Mouse (Mus musculus) MN1 (cell line): ENCODE measurements around the gene Dnajc7.
"Not testable (repeated sequence)": the region's sequence is repeated elsewhere in the genome, so short reads cannot be mapped to it uniquely, and the experiment has no call there.

Source experiments
- DNase-seq: peaks from one replicate; pipeline ENCODE4 v3.0.0-alpha.2; 2016; ENCODE audit warnings: low spot score

Gene Dnajc7

DNA sequence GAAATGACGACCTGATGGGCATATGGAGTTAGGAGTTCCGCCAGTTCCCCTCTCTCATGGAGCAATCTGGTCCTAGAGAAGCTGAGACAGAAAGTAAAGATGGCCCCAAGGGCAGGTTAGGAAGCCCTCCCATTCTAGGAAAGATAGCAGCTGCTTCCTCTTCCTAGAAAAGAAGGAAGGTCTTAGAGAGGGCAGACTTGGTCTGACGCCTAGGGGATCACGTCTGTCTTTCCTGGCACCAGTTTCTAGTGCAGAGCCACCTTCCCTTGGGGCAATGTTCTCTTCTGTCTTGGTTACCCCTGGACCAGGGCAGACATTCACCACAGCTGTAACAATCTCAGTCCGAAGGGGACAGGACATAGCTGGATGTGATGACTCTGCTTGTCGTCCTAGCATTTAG lies 71.8 kb downstream of the Dnajc7 start:
- no peak for DNase-seq

DNA sequence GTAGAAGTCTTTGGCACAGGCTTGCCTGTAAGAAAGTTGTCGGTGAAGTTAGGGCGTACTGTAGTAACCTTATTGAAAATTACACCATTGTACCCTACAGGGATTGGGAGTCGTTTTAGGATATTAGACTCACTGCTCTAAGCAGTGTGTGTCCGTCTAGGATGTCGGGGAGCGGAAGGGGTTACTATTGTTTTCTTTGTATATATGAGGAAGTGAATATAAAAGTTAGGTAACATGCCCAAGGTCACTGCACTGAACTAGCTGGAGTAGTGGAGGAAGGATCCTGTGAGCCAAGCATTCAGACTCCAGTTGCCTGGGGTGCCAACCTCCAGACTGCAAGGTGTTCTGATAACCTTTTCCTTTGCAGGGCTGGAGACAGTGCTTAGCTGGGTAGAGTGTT lies 73.0 kb downstream of the Dnajc7 start:
- no peak for DNase-seq

DNA sequence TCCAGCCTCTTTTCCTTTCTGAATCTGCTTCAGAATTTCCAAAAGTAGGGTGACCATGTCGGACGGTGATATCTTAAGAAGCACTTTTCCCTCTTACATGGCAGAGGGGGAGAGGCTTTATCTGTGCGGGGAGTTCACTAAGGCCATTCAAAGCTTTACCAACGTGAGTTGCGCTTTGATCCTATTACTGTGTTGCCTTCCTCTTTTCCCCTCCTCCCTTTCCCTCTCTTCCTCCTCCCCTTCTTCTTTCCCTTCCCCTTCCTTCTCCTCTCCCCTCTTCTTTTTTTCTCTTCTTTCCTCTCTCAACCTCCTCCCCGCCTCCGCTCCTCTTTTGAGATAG lies 74.3 kb downstream of the Dnajc7 start:
- DNase-seq = no peak

DNA sequence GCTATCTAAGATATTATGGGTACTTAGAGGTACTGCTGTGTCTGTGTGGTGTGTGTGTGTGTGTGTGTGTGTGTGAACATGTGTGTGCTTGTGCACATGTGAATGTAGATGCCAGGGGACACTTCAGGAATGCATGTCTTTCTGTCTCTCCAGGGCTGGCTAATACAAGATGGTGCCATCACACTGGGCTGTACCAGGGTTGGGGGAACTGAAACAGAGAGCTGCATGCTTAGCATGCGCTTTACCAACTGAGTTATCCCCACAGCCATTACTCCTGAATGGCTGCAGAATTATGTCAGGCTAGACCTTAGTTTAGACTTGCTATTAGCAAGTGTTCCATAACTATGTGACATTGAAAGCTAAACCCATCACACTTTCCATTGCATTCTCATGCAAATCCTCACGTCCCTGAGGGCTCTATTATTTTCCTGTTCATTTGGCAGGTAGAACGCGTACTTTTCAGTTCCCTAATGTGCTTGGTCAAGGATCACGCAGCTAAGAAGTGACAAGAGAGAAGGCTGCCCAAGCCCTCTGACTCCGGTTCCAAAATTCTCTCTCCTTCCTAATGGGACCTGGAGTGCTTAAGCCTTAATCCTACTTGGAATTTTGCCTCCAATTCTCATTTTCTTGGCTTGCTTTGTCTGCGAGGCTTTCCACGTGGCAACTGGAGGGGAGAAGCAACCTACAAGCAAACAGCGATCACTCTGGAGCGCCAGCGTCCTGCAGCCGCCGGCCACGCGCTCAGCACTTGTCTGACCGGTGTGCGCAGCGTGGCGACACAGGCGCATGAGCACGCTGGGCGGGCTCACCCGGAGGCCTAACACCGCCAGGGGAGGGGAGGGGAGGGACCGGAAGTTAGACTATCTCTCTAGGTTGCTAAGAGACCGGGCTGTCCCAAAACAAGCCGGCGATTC lies 74.9 kb downstream of the Dnajc7 start, which contains the start of gene Ttc25:
Ttc25 (plus strand) TSS at position 776 of the 914 bp plus-strand sequence.
- DNase-seq = peak; percentile 95

DNA sequence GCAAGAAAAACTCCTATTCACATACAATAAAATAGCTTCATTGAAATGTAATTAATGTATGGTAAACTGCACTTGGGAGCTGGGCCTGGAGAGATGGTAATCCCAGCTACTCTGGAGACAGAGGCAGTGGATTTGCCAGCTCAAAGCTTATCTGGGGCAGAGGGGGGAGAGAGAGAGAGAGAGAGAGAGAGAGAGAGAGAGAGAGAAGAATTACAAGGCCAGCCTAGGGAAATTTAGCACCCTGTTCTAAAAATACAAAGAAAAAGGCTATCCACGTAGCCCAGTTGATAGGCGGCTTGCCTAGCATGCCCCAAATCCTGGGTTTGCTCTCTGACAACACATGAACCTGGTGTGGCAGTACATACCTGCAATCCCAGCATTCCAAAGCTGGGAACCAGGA lies 78.4 kb downstream of the Dnajc7 start:
- DNase-seq = no peak

DNA sequence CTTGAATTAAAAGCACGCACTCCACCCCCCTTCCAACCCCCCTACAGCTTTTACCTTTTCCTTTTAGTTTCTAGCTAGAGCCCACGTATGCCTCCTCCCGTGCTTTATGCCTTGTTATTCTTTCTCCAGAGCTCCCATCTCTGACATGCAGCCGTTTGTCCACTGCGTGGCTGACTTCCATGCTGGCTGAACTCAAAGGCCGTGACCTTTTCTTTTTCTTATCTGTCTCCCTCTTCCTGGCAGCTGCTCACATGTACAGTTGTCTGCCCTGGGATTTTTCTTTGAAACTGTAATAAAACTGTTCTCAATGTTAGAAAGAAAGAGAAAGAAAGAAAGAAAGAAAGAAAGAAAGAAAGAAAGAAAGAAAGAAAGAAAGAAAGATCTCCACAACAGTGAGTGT lies 79.0 kb downstream of the Dnajc7 start:
- no peak for DNase-seq

DNA sequence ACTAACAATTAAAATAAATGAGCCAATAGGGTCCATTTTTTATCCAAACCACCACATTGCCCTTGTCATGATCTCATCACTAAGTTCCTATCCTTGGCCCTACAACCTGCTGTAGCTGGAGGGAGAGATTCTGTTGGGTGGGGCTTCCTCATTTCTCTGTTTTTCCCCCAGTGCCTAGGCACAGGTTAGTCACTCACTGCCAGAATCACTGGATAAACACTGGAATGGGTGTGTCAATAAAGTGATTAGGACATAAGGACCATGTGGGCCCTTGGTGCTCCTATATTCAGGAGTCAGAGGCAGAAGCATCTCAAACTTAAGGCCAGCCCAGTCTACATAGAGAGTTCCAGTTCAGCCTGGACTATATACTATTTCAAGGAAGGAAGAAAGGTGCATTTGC lies 83.5 kb downstream of the Dnajc7 start:
- no peak for DNase-seq

DNA sequence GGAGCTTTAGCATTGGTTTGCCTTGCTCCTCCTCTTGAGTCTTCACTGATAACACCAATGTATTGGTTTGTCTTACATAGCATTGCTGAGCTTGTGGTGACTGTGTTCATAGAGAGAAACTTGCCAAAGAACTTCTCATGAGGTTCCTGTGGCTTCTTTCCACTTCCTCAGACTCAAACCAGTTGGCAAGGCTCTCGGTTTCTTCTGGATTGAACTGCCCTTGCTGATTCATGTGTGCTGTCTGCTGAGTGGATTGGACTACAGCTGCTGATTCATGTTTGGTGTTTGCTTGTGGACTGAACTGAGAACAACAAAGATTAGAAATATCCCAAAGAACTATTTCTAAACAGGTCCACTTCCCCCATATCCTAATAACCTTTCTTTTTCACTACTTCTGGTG lies 84.0 kb downstream of the Dnajc7 start:
- DNase-seq = no peak

DNA sequence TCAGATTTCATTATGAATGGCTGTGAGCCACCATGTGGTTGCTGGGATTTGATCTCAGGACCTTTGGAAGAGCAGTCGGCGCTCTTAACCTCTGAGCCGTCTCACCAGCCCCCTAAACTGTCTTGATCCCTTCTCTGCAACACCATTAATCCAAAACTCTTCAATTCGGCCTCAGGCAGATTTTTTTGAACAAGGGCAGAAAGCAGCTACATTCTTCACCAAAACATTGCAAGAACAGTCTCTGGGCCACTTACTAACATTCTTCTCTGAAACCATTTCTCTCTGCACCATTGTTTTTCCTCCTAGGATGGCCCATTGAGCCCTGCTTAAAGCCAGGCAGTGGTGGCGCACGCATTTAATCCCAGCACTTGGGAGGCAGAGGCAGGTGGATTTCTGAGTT lies 85.1 kb downstream of the Dnajc7 start:
- DNase-seq = not testable (repeated sequence)

DNA sequence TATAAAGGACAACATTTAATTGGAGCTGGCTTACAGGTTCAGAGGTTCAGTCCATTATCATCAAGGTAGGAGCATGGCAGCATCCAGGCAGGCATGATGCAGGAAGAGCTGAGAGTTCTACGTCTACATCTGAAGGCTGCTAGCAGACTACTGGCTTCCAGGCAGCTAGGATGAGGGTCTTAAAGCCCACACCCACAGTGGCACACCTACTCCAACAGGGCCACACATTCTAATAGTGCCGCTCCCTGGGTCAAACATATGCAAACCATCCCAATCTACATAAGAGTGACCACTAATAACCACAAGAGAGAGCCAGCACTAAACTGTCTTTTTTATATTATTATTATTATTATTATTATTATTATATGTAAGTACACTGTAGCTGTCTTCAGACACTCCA lies 85.6 kb downstream of the Dnajc7 start:
- DNase-seq = not testable (repeated sequence)

DNA sequence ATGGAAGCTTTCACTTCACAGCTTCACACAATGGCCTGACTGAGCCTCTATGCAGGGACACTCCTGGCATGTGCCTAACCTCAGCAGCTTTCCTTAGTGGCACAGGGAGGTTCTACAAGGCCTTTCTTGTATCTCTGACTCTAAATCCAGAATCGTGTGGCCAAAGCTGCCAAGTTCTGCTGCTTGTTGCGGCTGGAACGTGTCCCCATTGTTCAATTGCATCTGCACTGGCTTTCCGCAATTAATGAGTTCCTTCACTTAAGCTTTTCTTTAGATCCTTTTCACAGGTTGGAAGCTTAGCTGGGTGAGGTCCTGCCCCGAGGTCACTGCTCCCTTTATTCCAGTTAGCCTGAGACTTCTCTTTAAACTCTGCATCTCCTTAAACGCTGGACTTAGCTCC lies 86.1 kb downstream of the Dnajc7 start:
- no peak for DNase-seq
